ENCODE assay signal across 13 mouse cellular contexts in the genomic region with DNA sequence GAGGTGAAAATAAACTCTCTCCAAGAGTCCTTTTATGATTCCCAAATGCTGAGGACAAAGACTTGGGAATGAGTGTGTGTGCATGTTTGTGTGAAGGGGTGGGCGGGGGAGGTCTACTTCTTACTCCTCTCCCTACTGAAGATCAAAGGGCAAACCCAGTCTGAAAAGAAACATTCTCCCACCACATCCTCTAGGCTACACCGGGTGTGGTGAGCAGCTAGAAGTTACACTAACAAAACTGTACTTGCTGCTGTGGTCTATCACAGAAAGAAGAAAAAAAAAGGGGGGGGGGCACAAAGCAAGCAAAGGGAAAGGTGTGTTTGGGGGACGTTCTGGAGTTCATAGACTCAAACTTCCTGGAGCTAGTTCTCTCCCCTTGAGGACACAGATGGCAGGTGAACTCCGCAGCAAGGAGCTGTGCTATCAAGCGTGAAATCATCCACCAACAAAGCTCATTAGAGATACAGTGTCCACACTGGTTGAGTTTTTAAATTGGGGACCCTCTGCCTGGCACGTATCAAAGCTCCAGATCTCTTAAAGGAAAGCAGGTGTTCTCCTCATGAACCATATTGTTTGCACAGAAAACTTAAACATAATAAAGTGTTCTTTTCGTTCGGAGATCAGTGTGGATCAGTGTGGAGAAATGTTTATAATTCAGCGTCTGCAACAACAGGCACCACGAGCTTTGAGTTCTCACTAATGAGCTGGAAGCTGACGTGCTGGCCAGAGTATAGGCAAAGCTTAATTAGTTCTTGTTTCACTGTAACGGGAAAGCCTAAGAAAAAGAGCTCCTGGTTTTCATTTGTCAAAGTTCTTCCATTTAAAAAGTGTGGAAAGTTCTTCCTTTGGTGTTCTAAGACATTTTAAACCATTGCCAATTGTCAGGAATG.
DNase-seq lines count a peak whose midpoint lies in the region; ATAC-seq lines count a peak whose summit lies in the region.
"Had no signal": no experiment of that assay in that cellular context is flagged by ENCODE, and none has a peak within 500 bp of the region (broad histone marks: within the 10 kb centered on the region; RNA-seq: fewer than 3 reads in every experiment).

No protein-coding gene starts in this region.

- no peaks in the 10 kb centered on the region for H3K9me3 ChIP-seq in midbrain, embryonic 14.5 days (ENCODE audit: control insufficient read depth, low read length)
- no peaks in the 10 kb centered on the region for H3K9me3 ChIP-seq in midbrain, embryonic 10.5 days (replicated peaks)
- no peaks in the 10 kb centered on the region for H3K9me3 ChIP-seq in forebrain, embryonic 16.5 days (ENCODE audit: control insufficient read depth, low read length)
- H3K9me3 ChIP-seq: neural tube, embryonic 13.5 days had no signal

- H3K36me3 ChIP-seq in midbrain, embryonic 14.5 days (ENCODE audit: control insufficient read depth, insufficient read depth, low read length): no peaks in the 10 kb centered on the region
- no peaks in the 10 kb centered on the region for H3K36me3 ChIP-seq in midbrain, embryonic 10.5 days
- no peaks in the 10 kb centered on the region for H3K36me3 ChIP-seq in forebrain, embryonic 16.5 days (ENCODE audit: control insufficient read depth, insufficient read depth)
- H3K36me3 ChIP-seq: neural tube, embryonic 13.5 days had no signal

- H3K9ac ChIP-seq in midbrain, embryonic 14.5 days (replicated peaks; ENCODE audit: low read length): no peak overlapping the region
- no peak overlapping the region for H3K9ac ChIP-seq in forebrain, embryonic 16.5 days (replicated peaks; ENCODE audit: low read depth, low read length)
- H3K9ac ChIP-seq: neural tube, embryonic 13.5 days had no signal

- H3K27me3 ChIP-seq in midbrain, embryonic 14.5 days (ENCODE audit: control insufficient read depth, insufficient read depth, low read length): no peaks in the 10 kb centered on the region
- no peaks in the 10 kb centered on the region for H3K27me3 ChIP-seq in midbrain, embryonic 10.5 days (ENCODE audit: low read depth, poor library complexity, severe bottlenecking)
- H3K27me3 ChIP-seq in forebrain, embryonic 16.5 days (replicated peaks; ENCODE audit: control insufficient read depth, insufficient read depth, low read length): no peaks in the 10 kb centered on the region
- H3K27me3 ChIP-seq: neural tube, embryonic 13.5 days had no signal

- intact Hi-C loops in gastrocnemius, postnatal 14 days (cut with DNase I; ENCODE audit: low total_unique reads): no loop called here

- no peak overlapping the region for H3K27ac ChIP-seq in midbrain, embryonic 14.5 days (replicated peaks; ENCODE audit: low read depth, low read length)
- no peak overlapping the region for H3K27ac ChIP-seq in midbrain, embryonic 10.5 days (replicated peaks)
- no peak overlapping the region for H3K27ac ChIP-seq in forebrain, embryonic 16.5 days (ENCODE audit: low read length)
- H3K27ac ChIP-seq: neural tube, embryonic 13.5 days had no signal

- H3K4me3 ChIP-seq in midbrain, embryonic 14.5 days (replicated peaks; ENCODE audit: low read depth, low read length): no peak overlapping the region
- no peak overlapping the region for H3K4me3 ChIP-seq in midbrain, embryonic 10.5 days
- 0 out of 2 replicates have a peak overlapping the region, but pooled peaks have one; percentile 1 for H3K4me3 ChIP-seq in forebrain, embryonic 16.5 days (replicated peaks; ENCODE audit: low read length)
- H3K4me3 ChIP-seq: neural tube, embryonic 13.5 days had no signal

- H3K4me2 ChIP-seq in midbrain, embryonic 14.5 days (ENCODE audit: low read length): no peak overlapping the region
- H3K4me2 ChIP-seq in forebrain, embryonic 16.5 days (ENCODE audit: low read length): peak overlapping the region; percentile 14
- H3K4me2 ChIP-seq: heart, embryonic 11.5 days; neural tube, embryonic 13.5 days had no signal

- no peaks in the 10 kb centered on the region for H3K4me1 ChIP-seq in midbrain, embryonic 14.5 days (ENCODE audit: control insufficient read depth, insufficient read depth, low read length)
- H3K4me1 ChIP-seq in midbrain, embryonic 10.5 days: peaks cover 6% of the 10 kb centered on the region
- peaks cover 7% of the 10 kb centered on the region for H3K4me1 ChIP-seq in forebrain, embryonic 16.5 days (replicated peaks; ENCODE audit: control insufficient read depth, insufficient read depth, low read length)
- H3K4me1 ChIP-seq: neural tube, embryonic 13.5 days had no signal

- ATAC-seq in midbrain, embryonic 14.5 days (ENCODE audit: low FRiP score, low TSS enrichment): no peak; the same call in 1 of the 2 replicates
- peak; percentile 92 for ATAC-seq in forebrain, embryonic 16.5 days

- WGBS in midbrain, embryonic 14.5 days: 51% methylated on average over 12 of the region's 12 CpGs
- WGBS in midbrain, embryonic 10.5 days: 58% methylated on average over 12 of the region's 12 CpGs
- 8% methylated on average over 12 of the region's 12 CpGs for WGBS in forebrain, embryonic 16.5 days

- peak; percentile 8 to 13 for DNase-seq in cerebellum, postnatal 14 days
- DNase-seq in cerebellum, postnatal 4 days (ENCODE audit: low spot score in 2 of 2): no peak
- DNase-seq in midbrain, embryonic 14.5 days: peak; percentile 29
- no peak for DNase-seq in midbrain, embryonic 10.5 days (ENCODE audit: low spot score)
- peak; percentile 78 for DNase-seq in retina, embryonic 14.5 days (ENCODE audit: low spot score)
- DNase-seq in gastrocnemius, postnatal 14 days: no peak
- no peak for DNase-seq in adrenal gland, adult 8-10 months
- DNase-seq: adrenal gland, postnatal 25 days; cerebellum, adult 2 months; right cerebral cortex, postnatal 14 days had no signal

Comparison
In these comparisons a context has a peak if more than half of its experiments do, and no peak if none do; other contexts are left out.
1. DNase-seq: peak in cerebellum, postnatal 14 days (2 of 2), midbrain, embryonic 14.5 days (single experiment) and retina, embryonic 14.5 days (single experiment); none in cerebellum, postnatal 4 days (0 of 2), midbrain, embryonic 10.5 days (single experiment), gastrocnemius, postnatal 14 days (single experiment) and adrenal gland, adult 8-10 months (single experiment).